Mouse (Mus musculus): ENCODE results near the gene Jmjd8. TPM values are rescaled to one million over a fixed set of nuclear protein-coding genes. Genes with fewer than 3 reads are reported as not detected.

Jmjd8 gene
- polyA plus RNA-seq, 1 experiment: 10.8 TPM

- Histone ChIP-seq H3K27me3 (ENCODE audit: control insufficient read depth, insufficient read depth, insufficient read length) (no peaks in the 10 kb centered on the region), H3ac (ENCODE audit: control insufficient read depth, insufficient read length, low read depth) (no peak overlapping the region), H3K79me2 (ENCODE audit: control insufficient read depth, insufficient read depth) (peaks cover 9% of the 10 kb centered on the region), H3K79me3 (ENCODE audit: low read depth) (no peaks in the 10 kb centered on the region), H3K36me3 (ENCODE audit: control insufficient read depth, insufficient read depth) (no peaks in the 10 kb centered on the region), H3K4me3 (ENCODE audit: insufficient read depth, poor library complexity, severe bottlenecking) (no peak overlapping the region)
- TF ChIP-seq FOSL1 (IDR thresholded peaks at IDR 0.05; ENCODE audit: insufficient read depth, low read length, poor library complexity, severe bottlenecking) (no peak), MYOD1 (IDR thresholded peaks at IDR 0.05; ENCODE audit: control insufficient read depth, insufficient read length, low read depth) (no peak), MAX (IDR thresholded peaks at IDR 0.05) (no peak), CTCF (IDR thresholded peaks at IDR 0.05; ENCODE audit: control insufficient read depth, insufficient read depth, insufficient read length) (no peak), CEBPB (IDR thresholded peaks at IDR 0.05; ENCODE audit: low read depth) (no peak), USF1 (IDR thresholded peaks at IDR 0.05; ENCODE audit: low read depth) (no peak), MYOG (IDR thresholded peaks at IDR 0.05; ENCODE audit: control insufficient read depth, extremely low read depth, insufficient read length) (no peak)
These were observed 35.0 kb downstream of the Jmjd8 start for GRCm38 (mm10) chr17:25863681-25864080.

- Histone ChIP-seq H3K79me3 (ENCODE audit: low read depth) (no peaks in the 10 kb centered on the region), H3ac (ENCODE audit: control insufficient read depth, insufficient read length, low read depth) (no peak overlapping the region), H3K27me3 (ENCODE audit: control insufficient read depth, insufficient read depth, insufficient read length) (no peaks in the 10 kb centered on the region), H3K36me3 (ENCODE audit: control insufficient read depth, insufficient read depth) (no peaks in the 10 kb centered on the region), H3K4me3 (ENCODE audit: insufficient read depth, poor library complexity, severe bottlenecking) (no peak overlapping the region), H3K79me2 (ENCODE audit: control insufficient read depth, insufficient read depth) (peaks cover 9% of the 10 kb centered on the region)
- TF ChIP-seq CEBPB (IDR thresholded peaks at IDR 0.05; ENCODE audit: low read depth) (no peak), MYOG (IDR thresholded peaks at IDR 0.05; ENCODE audit: control insufficient read depth, extremely low read depth, insufficient read length) (no peak), CTCF (IDR thresholded peaks at IDR 0.05; ENCODE audit: control insufficient read depth, insufficient read depth, insufficient read length) (no peak), FOSL1 (IDR thresholded peaks at IDR 0.05; ENCODE audit: insufficient read depth, low read length, poor library complexity, severe bottlenecking) (no peak)
These were observed 35.6 kb downstream of the Jmjd8 start for GRCm38 (mm10) chr17:25864311-25864710.

GRCm38 (mm10) chr17:25865288-25865687, 36.6 kb downstream of the Jmjd8 start:
- Histone ChIP-seq H3ac (ENCODE audit: control insufficient read depth, insufficient read length, low read depth) (no peak overlapping the region), H3K27me3 (ENCODE audit: control insufficient read depth, insufficient read depth, insufficient read length) (no peaks in the 10 kb centered on the region), H3K79me2 (ENCODE audit: control insufficient read depth, insufficient read depth) (peaks cover 9% of the 10 kb centered on the region), H3K4me3 (ENCODE audit: insufficient read depth, poor library complexity, severe bottlenecking) (no peak overlapping the region), H3K36me3 (ENCODE audit: control insufficient read depth, insufficient read depth) (no peaks in the 10 kb centered on the region), H3K79me3 (ENCODE audit: low read depth) (no peaks in the 10 kb centered on the region)
- no peak for TF ChIP-seq USF1 (IDR thresholded peaks at IDR 0.05; ENCODE audit: low read depth)
- no peak for TF ChIP-seq FOSL1 (IDR thresholded peaks at IDR 0.05; ENCODE audit: insufficient read depth, low read length, poor library complexity, severe bottlenecking)
- TF ChIP-seq CEBPB (IDR thresholded peaks at IDR 0.05; ENCODE audit: low read depth): no peak
- no peak for TF ChIP-seq MYOD1 (IDR thresholded peaks at IDR 0.05; ENCODE audit: control insufficient read depth, insufficient read length, low read depth)
- TF ChIP-seq MYOG (IDR thresholded peaks at IDR 0.05; ENCODE audit: control insufficient read depth, extremely low read depth, insufficient read length): no peak
- TF ChIP-seq MAX (IDR thresholded peaks at IDR 0.05): no peak
- no peak for TF ChIP-seq CTCF (IDR thresholded peaks at IDR 0.05; ENCODE audit: control insufficient read depth, insufficient read depth, insufficient read length)

GRCm38 (mm10) chr17:25866172-25866571, 37.5 kb downstream of the Jmjd8 start:
- Histone ChIP-seq H3K79me3 (ENCODE audit: low read depth) (no peaks in the 10 kb centered on the region), H3K79me2 (ENCODE audit: control insufficient read depth, insufficient read depth) (peaks cover 9% of the 10 kb centered on the region), H3ac (ENCODE audit: control insufficient read depth, insufficient read length, low read depth) (no peak overlapping the region), H3K27me3 (ENCODE audit: control insufficient read depth, insufficient read depth, insufficient read length) (no peaks in the 10 kb centered on the region), H3K4me3 (ENCODE audit: insufficient read depth, poor library complexity, severe bottlenecking) (no peak overlapping the region), H3K36me3 (ENCODE audit: control insufficient read depth, insufficient read depth) (no peaks in the 10 kb centered on the region)
- no peak for TF ChIP-seq MYOG (IDR thresholded peaks at IDR 0.05; ENCODE audit: control insufficient read depth, extremely low read depth, insufficient read length)
- no peak for TF ChIP-seq MYOD1 (IDR thresholded peaks at IDR 0.05; ENCODE audit: control insufficient read depth, insufficient read length, low read depth)
- no peak for TF ChIP-seq CEBPB (IDR thresholded peaks at IDR 0.05; ENCODE audit: low read depth)
- no peak for TF ChIP-seq CTCF (IDR thresholded peaks at IDR 0.05; ENCODE audit: control insufficient read depth, insufficient read depth, insufficient read length)
- TF ChIP-seq MAX (IDR thresholded peaks at IDR 0.05): no peak
- TF ChIP-seq USF1 (IDR thresholded peaks at IDR 0.05; ENCODE audit: low read depth): no peak
- TF ChIP-seq FOSL1 (IDR thresholded peaks at IDR 0.05; ENCODE audit: insufficient read depth, low read length, poor library complexity, severe bottlenecking): no peak

- Histone ChIP-seq H3K27me3 (ENCODE audit: control insufficient read depth, insufficient read depth, insufficient read length) (no peaks in the 10 kb centered on the region), H3K79me2 (ENCODE audit: control insufficient read depth, insufficient read depth) (peaks cover 9% of the 10 kb centered on the region), H3K36me3 (ENCODE audit: control insufficient read depth, insufficient read depth) (no peaks in the 10 kb centered on the region), H3ac (ENCODE audit: control insufficient read depth, insufficient read length, low read depth) (peak overlapping the region; percentile 47), H3K4me3 (ENCODE audit: insufficient read depth, poor library complexity, severe bottlenecking) (peak overlapping the region; percentile 45), H3K79me3 (ENCODE audit: low read depth) (no peaks in the 10 kb centered on the region)
- TF ChIP-seq CTCF (IDR thresholded peaks at IDR 0.05; ENCODE audit: control insufficient read depth, insufficient read depth, insufficient read length) (no peak), CEBPB (IDR thresholded peaks at IDR 0.05; ENCODE audit: low read depth) (no peak), MAX (IDR thresholded peaks at IDR 0.05) (no peak), USF1 (IDR thresholded peaks at IDR 0.05; ENCODE audit: low read depth) (no peak), MYOG (IDR thresholded peaks at IDR 0.05; ENCODE audit: control insufficient read depth, extremely low read depth, insufficient read length) (no peak), MYOD1 (IDR thresholded peaks at IDR 0.05; ENCODE audit: control insufficient read depth, insufficient read length, low read depth) (no peak), FOSL1 (IDR thresholded peaks at IDR 0.05; ENCODE audit: insufficient read depth, low read length, poor library complexity, severe bottlenecking) (no peak)
These were observed 38.8 kb downstream of the Jmjd8 start for GRCm38 (mm10) chr17:25867509-25867835.
